Mouse (Mus musculus): ENCODE measurements around the gene Olfr995. TPM values are rescaled to one million over a fixed set of nuclear protein-coding genes. Genes with fewer than 3 reads are reported as not detected.

The Olfr995 gene
- polyA plus RNA-seq (2015; fragmentation: Nextera tagmentation; extraction: Ambion mirVana): not detected in 2 replicates

- H3K4me1 ChIP-seq (replicated peaks; ENCODE audit: control insufficient read depth, insufficient read depth, low read length): no peaks in the 10 kb centered on the region
- no peaks in the 10 kb centered on the region for H3K9me3 ChIP-seq (ENCODE audit: control insufficient read depth)
- no peaks in the 10 kb centered on the region for H3K27me3 ChIP-seq (replicated peaks; ENCODE audit: control insufficient read depth, insufficient read depth, low read length)
- no peak within 1 kb of the TSS for H3K4me2 ChIP-seq (replicated peaks; ENCODE audit: low read depth)
- TF ChIP-seq CTCF (IDR thresholded peaks at IDR 0.05; ENCODE audit: low read depth): no peak
- H3K36me3 ChIP-seq (ENCODE audit: control insufficient read depth, insufficient read depth): no peaks in the 10 kb centered on the region
- WGBS: 35% methylated on average over 1 of the region's 1 CpGs
- ATAC-seq: no peak
- no peak within 1 kb of the TSS for H3K27ac ChIP-seq (ENCODE audit: low read depth, low read length)
- H3K4me3 ChIP-seq (ENCODE audit: low read depth, low read length): no peak within 1 kb of the TSS
- no peak within 1 kb of the TSS for H3K9ac ChIP-seq (ENCODE audit: low read depth, low read length)
These were observed at the start of gene Olfr995 for GRCm38 (mm10) chr2:85443539-85443938. TSS of gene Olfr995 (minus strand) at chr2:85443639.

- WGBS: 80% methylated on average over 5 of the region's 5 CpGs
- no peaks in the 10 kb centered on the region for H3K4me1 ChIP-seq (replicated peaks; ENCODE audit: control insufficient read depth, insufficient read depth, low read length)
- no peaks in the 10 kb centered on the region for H3K9me3 ChIP-seq (ENCODE audit: control insufficient read depth)
- TF ChIP-seq CTCF (IDR thresholded peaks at IDR 0.05; ENCODE audit: low read depth): no peak
- ATAC-seq: no peak
- H3K9ac ChIP-seq (ENCODE audit: low read depth, low read length): no peak overlapping the region
- no peak overlapping the region for H3K4me3 ChIP-seq (ENCODE audit: low read depth, low read length)
- no peak overlapping the region for H3K4me2 ChIP-seq (replicated peaks; ENCODE audit: low read depth)
- H3K27me3 ChIP-seq (replicated peaks; ENCODE audit: control insufficient read depth, insufficient read depth, low read length): no peaks in the 10 kb centered on the region
- H3K27ac ChIP-seq (ENCODE audit: low read depth, low read length): no peak overlapping the region
- H3K36me3 ChIP-seq (ENCODE audit: control insufficient read depth, insufficient read depth): no peaks in the 10 kb centered on the region
These were observed 47.0 kb upstream of the Olfr995 start for GRCm38 (mm10) chr2:85490396-85490795.

- no peak overlapping the region for H3K9ac ChIP-seq (ENCODE audit: low read depth, low read length)
- no peak overlapping the region for H3K4me2 ChIP-seq (replicated peaks; ENCODE audit: low read depth)
- no peaks in the 10 kb centered on the region for H3K4me1 ChIP-seq (replicated peaks; ENCODE audit: control insufficient read depth, insufficient read depth, low read length)
- no peak for TF ChIP-seq CTCF (IDR thresholded peaks at IDR 0.05; ENCODE audit: low read depth)
- no peak for ATAC-seq
- H3K9me3 ChIP-seq (ENCODE audit: control insufficient read depth): no peaks in the 10 kb centered on the region
- WGBS: 69% methylated on average over 3 of the region's 3 CpGs
- no peak overlapping the region for H3K4me3 ChIP-seq (ENCODE audit: low read depth, low read length)
- H3K27ac ChIP-seq (ENCODE audit: low read depth, low read length): no peak overlapping the region
- no peaks in the 10 kb centered on the region for H3K36me3 ChIP-seq (ENCODE audit: control insufficient read depth, insufficient read depth)
- H3K27me3 ChIP-seq (replicated peaks; ENCODE audit: control insufficient read depth, insufficient read depth, low read length): no peaks in the 10 kb centered on the region
These were observed 23.4 kb upstream of the Olfr995 start for GRCm38 (mm10) chr2:85466801-85467325.

GRCm38 (mm10) chr2:85442546-85442945, 893 bp downstream of the Olfr995 start:
- H3K4me2 ChIP-seq (replicated peaks; ENCODE audit: low read depth): no peak overlapping the region
- no peak for TF ChIP-seq CTCF (IDR thresholded peaks at IDR 0.05; ENCODE audit: low read depth)
- no peaks in the 10 kb centered on the region for H3K4me1 ChIP-seq (replicated peaks; ENCODE audit: control insufficient read depth, insufficient read depth, low read length)
- H3K27me3 ChIP-seq (replicated peaks; ENCODE audit: control insufficient read depth, insufficient read depth, low read length): no peaks in the 10 kb centered on the region
- no peaks in the 10 kb centered on the region for H3K36me3 ChIP-seq (ENCODE audit: control insufficient read depth, insufficient read depth)
- no peak overlapping the region for H3K9ac ChIP-seq (ENCODE audit: low read depth, low read length)
- H3K27ac ChIP-seq (ENCODE audit: low read depth, low read length): no peak overlapping the region
- H3K4me3 ChIP-seq (ENCODE audit: low read depth, low read length): no peak overlapping the region
- ATAC-seq: no peak
- no peaks in the 10 kb centered on the region for H3K9me3 ChIP-seq (ENCODE audit: control insufficient read depth)

- no peaks in the 10 kb centered on the region for H3K27me3 ChIP-seq (replicated peaks; ENCODE audit: control insufficient read depth, insufficient read depth, low read length)
- H3K4me1 ChIP-seq (replicated peaks; ENCODE audit: control insufficient read depth, insufficient read depth, low read length): no peaks in the 10 kb centered on the region
- no peak for TF ChIP-seq CTCF (IDR thresholded peaks at IDR 0.05; ENCODE audit: low read depth)
- H3K4me3 ChIP-seq (ENCODE audit: low read depth, low read length): no peak within 1 kb of the TSS
- H3K36me3 ChIP-seq (ENCODE audit: control insufficient read depth, insufficient read depth): no peaks in the 10 kb centered on the region
- H3K4me2 ChIP-seq (replicated peaks; ENCODE audit: low read depth): no peak within 1 kb of the TSS
- 88% methylated on average over 3 of the region's 3 CpGs for WGBS
- H3K9ac ChIP-seq (ENCODE audit: low read depth, low read length): no peak within 1 kb of the TSS
- ATAC-seq: no peak
- H3K9me3 ChIP-seq (ENCODE audit: control insufficient read depth): no peaks in the 10 kb centered on the region
- no peak within 1 kb of the TSS for H3K27ac ChIP-seq (ENCODE audit: low read depth, low read length)
These were observed 7.1 kb downstream of the Olfr995 start, which contains the start of gene Olfr994 for GRCm38 (mm10) chr2:85436351-85436750. TSS of gene Olfr994 (minus strand) at chr2:85436451.

GRCm38 (mm10) chr2:85425893-85426292, 17.5 kb downstream of the Olfr995 start:
- no peaks in the 10 kb centered on the region for H3K36me3 ChIP-seq (ENCODE audit: control insufficient read depth, insufficient read depth)
- H3K4me1 ChIP-seq (replicated peaks; ENCODE audit: control insufficient read depth, insufficient read depth, low read length): no peaks in the 10 kb centered on the region
- WGBS: 94% methylated on average over 1 of the region's 1 CpGs
- ATAC-seq: no peak
- H3K9ac ChIP-seq (ENCODE audit: low read depth, low read length): no peak overlapping the region
- H3K27ac ChIP-seq (ENCODE audit: low read depth, low read length): no peak overlapping the region
- no peaks in the 10 kb centered on the region for H3K27me3 ChIP-seq (replicated peaks; ENCODE audit: control insufficient read depth, insufficient read depth, low read length)
- H3K4me2 ChIP-seq (replicated peaks; ENCODE audit: low read depth): no peak overlapping the region
- TF ChIP-seq CTCF (IDR thresholded peaks at IDR 0.05; ENCODE audit: low read depth): no peak
- H3K9me3 ChIP-seq (ENCODE audit: control insufficient read depth): no peaks in the 10 kb centered on the region
- no peak overlapping the region for H3K4me3 ChIP-seq (ENCODE audit: low read depth, low read length)

GRCm38 (mm10) chr2:85414777-85415176, 28.7 kb downstream of the Olfr995 start, which contains the start of gene Olfr993:
TSS of gene Olfr993 (minus strand) at chr2:85414877.
- Histone ChIP-seq H3K4me1 (replicated peaks; ENCODE audit: control insufficient read depth, insufficient read depth, low read length) (no peaks in the 10 kb centered on the region), H3K27me3 (replicated peaks; ENCODE audit: control insufficient read depth, insufficient read depth, low read length) (no peaks in the 10 kb centered on the region), H3K27ac (ENCODE audit: low read depth, low read length) (no peak within 1 kb of the TSS), H3K36me3 (ENCODE audit: control insufficient read depth, insufficient read depth) (no peaks in the 10 kb centered on the region), H3K4me3 (ENCODE audit: low read depth, low read length) (no peak within 1 kb of the TSS), H3K9me3 (ENCODE audit: control insufficient read depth) (no peaks in the 10 kb centered on the region), H3K9ac (ENCODE audit: low read depth, low read length) (no peak within 1 kb of the TSS), H3K4me2 (replicated peaks; ENCODE audit: low read depth) (no peak within 1 kb of the TSS)
- no peak for ATAC-seq
- no peak for TF ChIP-seq CTCF (IDR thresholded peaks at IDR 0.05; ENCODE audit: low read depth)
